Mouse (Mus musculus) bone marrow, adult 2 months (tissue): Measurements from ENCODE around the gene Trp53i13. TPM values are rescaled to one million over a fixed set of nuclear protein-coding genes. Genes with fewer than 3 reads are reported as not detected.
"Not testable (repeated sequence)": the region's sequence is repeated elsewhere in the genome, so short reads cannot be mapped to it uniquely, and the experiment has no call there.

Source experiments
- H3K27ac ChIP-seq: fragments of 200-500 bp; 2 replicates; pipeline ENCODE4 v1.5.1; 2012; ENCODE audit warnings: low read depth, mild to moderate bottlenecking, control low read depth, inconsistent platforms, low read length; ENCODE audit not compliant: control insufficient read depth, poor library complexity, insufficient read depth
- H3K4me1 ChIP-seq: fragments of 200-500 bp; 2 replicates; pipeline ENCODE4 v1.6.1; 2011; ENCODE audit warnings: low read length; ENCODE audit not compliant: control insufficient read depth, insufficient read depth
- H3K4me3 ChIP-seq: fragments of 200-500 bp; replicated peaks from 2 replicates; pipeline ENCODE3; 2011; ENCODE audit warnings: mild to moderate bottlenecking, low read depth, low read length, control low read depth; ENCODE audit not compliant: control insufficient read depth
- CTCF ChIP-seq: fragments of 200-500 bp; IDR thresholded peaks from 2 replicates; pipeline ENCODE4 v1.5.1; 2011; ENCODE audit warnings: low read length, control low read depth; ENCODE audit not compliant: control insufficient read depth, insufficient read depth
- POLR2A ChIP-seq: fragments of 200-500 bp; IDR thresholded peaks from 2 replicates; pipeline ENCODE4 v1.6.1; 2011; ENCODE audit warnings: low read depth, mild to moderate bottlenecking, control low read depth, low read length, borderline replicate concordance; ENCODE audit not compliant: control insufficient read depth
- WGBS: fragments of 180-500 bp; shearing (Covaris S2); methylation state at CpG from one replicate; pipeline ENCODE4 v1.1.7; 2018; 5-methylcytosine and 5-hydroxymethylcytosine counted together
- polyA plus RNA-seq: library from polyadenylated mRNA; stranded (reverse); fragments of >200 nt; gene quantifications from 2 replicates; pipeline ENCODE4 v1.2.4, GENCODE M21; 2011; ENCODE audit warnings: low replicate concordance; ENCODE audit not compliant: missing spikeins, insufficient read depth, insufficient read length

Gene Trp53i13
- 4.0 and 5.1 TPM in 2 replicates for polyA plus RNA-seq

- WGBS, result 8% methylated on average over 39 of the region's 39 CpGs
- peaks cover 11% of the 10 kb centered on the region for H3K4me1 ChIP-seq
- peak within 1 kb of the TSS; percentile 59 for H3K4me3 ChIP-seq
- TF ChIP-seq CTCF (no peak), POLR2A (peak; percentile 13; the same call in 1 of the 2 replicates)
- H3K27ac ChIP-seq, result peak within 1 kb of the TSS; percentile 79
Observed at GRCm38 (mm10) chr11:77515637-77516552, at the start of gene Trp53i13. Gene Trp53i13 (minus strand): TSS chr11:77515980.

DNA sequence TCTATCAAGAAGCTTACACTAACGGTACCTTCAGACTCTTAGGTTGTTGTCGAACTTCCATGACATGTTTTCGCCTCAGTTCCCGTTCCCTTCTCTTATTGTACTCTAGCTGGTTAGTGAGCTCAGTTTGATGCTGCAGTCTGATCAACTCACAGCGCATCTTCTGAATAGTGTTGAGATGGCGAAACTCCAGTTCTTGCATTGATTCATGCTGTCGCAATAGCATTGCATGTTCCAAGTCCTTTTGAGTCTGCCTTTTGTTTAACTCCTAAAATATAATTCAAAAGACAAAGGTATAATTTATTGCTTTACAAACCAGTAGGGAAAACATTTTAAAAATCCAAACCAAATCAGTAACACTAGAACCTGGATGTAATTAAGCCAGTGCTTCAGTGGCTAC, 29.5 kb upstream of the Trp53i13 start:
- H3K27ac ChIP-seq, result no peak overlapping the region
- no peak for TF ChIP-seq CTCF
- TF ChIP-seq POLR2A, result no peak
- 82% methylated on average over 7 of the region's 7 CpGs for WGBS
- no peak overlapping the region for H3K4me3 ChIP-seq
- no peaks in the 10 kb centered on the region for H3K4me1 ChIP-seq

- Histone ChIP-seq H3K4me1 (no peaks in the 10 kb centered on the region), H3K27ac (no peak overlapping the region), H3K4me3 (no peak overlapping the region)
- TF ChIP-seq CTCF (no peak), POLR2A (no peak)
- 59% methylated on average over 4 of the region's 4 CpGs for WGBS
Observed at GRCm38 (mm10) chr11:77532202-77532846, 16.5 kb upstream of the Trp53i13 start.

GRCm38 (mm10) chr11:77530862-77531261, 15.1 kb upstream of the Trp53i13 start:
- 49% methylated on average over 2 of the region's 2 CpGs for WGBS
- Histone ChIP-seq H3K4me1 (no peaks in the 10 kb centered on the region), H3K4me3 (no peak overlapping the region), H3K27ac (no peak overlapping the region)
- TF ChIP-seq POLR2A (no peak), CTCF (no peak)

- Histone ChIP-seq H3K4me1 (no peaks in the 10 kb centered on the region), H3K27ac (no peak overlapping the region), H3K4me3 (no peak overlapping the region)
- TF ChIP-seq POLR2A, result no peak
- TF ChIP-seq CTCF, result no peak
- 50% methylated on average over 3 of the region's 3 CpGs for WGBS
Observed at GRCm38 (mm10) chr11:77529644-77530043, 13.9 kb upstream of the Trp53i13 start.

GRCm38 (mm10) chr11:77528420-77528819, 12.6 kb upstream of the Trp53i13 start:
- not testable (repeated sequence) for H3K27ac ChIP-seq, H3K4me1 ChIP-seq, H3K4me3 ChIP-seq
- 85% methylated on average over 3 of the region's 3 CpGs for WGBS

DNA sequence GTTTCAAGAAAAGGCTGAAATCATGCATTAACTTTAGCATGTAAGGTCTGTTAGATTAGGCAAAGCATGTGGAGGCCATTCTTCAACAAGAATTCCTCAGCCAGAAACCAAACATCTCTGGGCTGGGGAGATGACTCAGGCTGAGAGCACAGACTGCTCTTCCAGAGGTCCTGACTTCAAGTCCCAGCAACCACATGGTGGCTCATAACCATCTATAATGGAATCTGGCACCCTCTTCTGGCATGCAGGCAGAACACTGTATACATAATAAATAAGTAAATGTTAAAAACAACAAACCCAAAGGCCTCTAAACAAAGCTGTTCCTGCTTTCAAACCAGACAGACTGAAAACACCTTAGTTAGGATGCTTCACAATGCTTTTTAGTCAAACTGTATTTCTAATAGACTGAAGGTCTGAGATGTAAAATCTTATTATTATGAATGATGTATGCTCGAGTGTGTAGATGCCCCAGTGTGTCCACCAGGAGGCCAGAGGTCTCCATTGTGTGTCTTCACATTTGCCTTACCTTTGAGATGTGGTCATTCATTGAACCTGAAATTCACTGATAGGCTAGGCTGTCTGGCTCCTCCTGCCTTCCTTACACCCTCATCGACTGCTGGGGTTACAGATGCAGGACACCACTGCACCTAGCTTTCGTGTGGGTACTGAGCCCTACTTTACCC, 10.2 kb upstream of the Trp53i13 start:
- 78% methylated on average over 3 of the region's 3 CpGs for WGBS

More for the DNA sequence above, 10.2 kb upstream of the Trp53i13 start:
- Histone ChIP-seq H3K4me3 (no peak overlapping the region), H3K4me1 (no peaks in the 10 kb centered on the region), H3K27ac (no peak overlapping the region)
- TF ChIP-seq CTCF (no peak), POLR2A (no peak)
